In genomic region chr12:102730798-102731619, GRCm38 (mm10) we compare ENCODE assay signal across 8 mouse cellular contexts. TPM values are rescaled to one million over a fixed set of nuclear protein-coding genes. Genes with fewer than 3 reads are reported as not detected.
DNase-seq lines count a peak whose midpoint lies in the region; ATAC-seq and TF ChIP-seq lines count a peak whose summit lies in the region.

No protein-coding gene starts in this region.

- no peak for TF ChIP-seq CTCF in lung, adult 2 months (IDR thresholded peaks at IDR 0.05; ENCODE audit: insufficient read depth, low read length)
- TF ChIP-seq CTCF in kidney, postnatal 0 days (IDR thresholded peaks at IDR 0.05; ENCODE audit: low read depth), result no peak

- no peak for ATAC-seq in embryonic facial prominence, embryonic 15.5 days (ENCODE audit: insufficient number of reproducible peaks, low FRiP score, low TSS enrichment, low read depth)
- peak; percentile 42 for ATAC-seq in kidney, postnatal 0 days (replicated peaks; ENCODE audit: low FRiP score, low read depth)
- ATAC-seq in neural tube, embryonic 14.5 days (ENCODE audit: low read depth), result peak; percentile 72

- H3K9me3 ChIP-seq in embryonic facial prominence, embryonic 15.5 days (replicated peaks), result no peaks in the 10 kb centered on the region
- no peaks in the 10 kb centered on the region for H3K9me3 ChIP-seq in kidney, postnatal 0 days (replicated peaks; ENCODE audit: low read length)
- H3K9me3 ChIP-seq in neural tube, embryonic 14.5 days (ENCODE audit: control insufficient read depth, low read length), result no peaks in the 10 kb centered on the region

- WGBS in lung, adult 2 months, result 36% methylated on average over 16 of the region's 16 CpGs
- WGBS in embryonic facial prominence, embryonic 15.5 days, result 28% methylated on average over 16 of the region's 16 CpGs
- WGBS in kidney, postnatal 0 days, result 16% methylated on average over 16 of the region's 16 CpGs
- WGBS in neural tube, embryonic 14.5 days, result 6% methylated on average over 16 of the region's 16 CpGs

- DNase-seq in lung, postnatal 36 days, result peak; percentile 22
- DNase-seq in lung, adult 2 months, result no peak
- peak; percentile 57 for DNase-seq in kidney, postnatal 0 days (ENCODE audit: low spot score)
- DNase-seq in gastrocnemius, postnatal 36 days, result no peak
- DNase-seq in urinary bladder, postnatal 25 days (ENCODE audit: low spot score), result no peak
- no peak for DNase-seq in cerebellum, postnatal 14 days

- no peaks in the 10 kb centered on the region for H3K27me3 ChIP-seq in embryonic facial prominence, embryonic 15.5 days
- no peaks in the 10 kb centered on the region for H3K27me3 ChIP-seq in kidney, postnatal 0 days (ENCODE audit: insufficient read depth, low read length)
- no peaks in the 10 kb centered on the region for H3K27me3 ChIP-seq in neural tube, embryonic 14.5 days (ENCODE audit: control insufficient read depth, insufficient read depth, low read length)

- peak overlapping the region; percentile 42 for H3K4me2 ChIP-seq in embryonic facial prominence, embryonic 15.5 days (replicated peaks)
- H3K4me2 ChIP-seq in kidney, postnatal 0 days (ENCODE audit: low read length), result peak overlapping the region; percentile 43
- H3K4me2 ChIP-seq in neural tube, embryonic 14.5 days (ENCODE audit: low read depth, low read length), result peak overlapping the region; percentile 51

- 0 out of 2 replicates have a peak, but pooled peaks cover 2% of the 10 kb centered on the region for H3K4me1 ChIP-seq in lung, adult 2 months (ENCODE audit: control insufficient read depth, insufficient read depth, low read length)
- H3K4me1 ChIP-seq in embryonic facial prominence, embryonic 15.5 days, result peaks cover 16% of the 10 kb centered on the region
- H3K4me1 ChIP-seq in kidney, postnatal 0 days (replicated peaks; ENCODE audit: insufficient read depth, low read length), result 0 out of 2 replicates have a peak, but pooled peaks cover 6% of the 10 kb centered on the region
- peaks cover 18% of the 10 kb centered on the region; the same call in 1 of the 2 replicates for H3K4me1 ChIP-seq in neural tube, embryonic 14.5 days (ENCODE audit: control insufficient read depth, insufficient read depth, low read length)

- no peak overlapping the region for H3K9ac ChIP-seq in embryonic facial prominence, embryonic 15.5 days
- H3K9ac ChIP-seq in kidney, postnatal 0 days (ENCODE audit: low read depth, low read length), result no peak overlapping the region
- no peak overlapping the region for H3K9ac ChIP-seq in neural tube, embryonic 14.5 days (replicated peaks; ENCODE audit: low read depth, low read length)

- no peaks in the 10 kb centered on the region for H3K36me3 ChIP-seq in embryonic facial prominence, embryonic 15.5 days
- H3K36me3 ChIP-seq in kidney, postnatal 0 days (ENCODE audit: insufficient read depth, low read length), result no peaks in the 10 kb centered on the region
- H3K36me3 ChIP-seq in neural tube, embryonic 14.5 days (ENCODE audit: control insufficient read depth, insufficient read depth, low read length), result no peaks in the 10 kb centered on the region

- H3K4me3 ChIP-seq in lung, adult 2 months (replicated peaks; ENCODE audit: extremely low read depth, low read depth, low read length), result no peak overlapping the region
- peak overlapping the region; percentile 22 for H3K4me3 ChIP-seq in embryonic facial prominence, embryonic 15.5 days (replicated peaks)
- H3K4me3 ChIP-seq in kidney, postnatal 0 days (replicated peaks; ENCODE audit: low read depth, low read length), result no peak overlapping the region
- peak overlapping the region; percentile 7 for H3K4me3 ChIP-seq in neural tube, embryonic 14.5 days (ENCODE audit: low read depth, low read length)

- H3K27ac ChIP-seq in embryonic facial prominence, embryonic 15.5 days (replicated peaks), result peak overlapping the region; percentile 88
- peak overlapping the region; percentile 65; the same call in 1 of the 2 replicates for H3K27ac ChIP-seq in kidney, postnatal 0 days
- H3K27ac ChIP-seq in neural tube, embryonic 14.5 days (ENCODE audit: low read depth, low read length), result peak overlapping the region; percentile 78

- intact Hi-C loops in gastrocnemius, postnatal 36 days (cut with DNase I), result no loop called here

- no peak for TF ChIP-seq POLR2A in lung, adult 2 months (IDR thresholded peaks at IDR 0.05; ENCODE audit: borderline replicate concordance, extremely low read depth, low read depth, low read length)

RNA-seq across cellular contexts. Expression of gene Moap1, which starts 12.5 kb away (rescaled TPM):
- 0.45 and 0.63 TPM in 2 replicates for polyA plus RNA-seq in lung, adult 2 months (2012; rRNA removed)
- 24.5 and 24.7 TPM in 2 replicates for polyA plus RNA-seq in embryonic facial prominence, embryonic 15.5 days (2015; fragmentation: Nextera tagmentation; extraction: Ambion mirVana)
- polyA plus RNA-seq in kidney, postnatal 0 days (2015; fragmentation: Nextera tagmentation; extraction: Ambion mirVana), result 13.8 and 20.7 TPM in 2 replicates
- polyA plus RNA-seq in neural tube, embryonic 14.5 days (2014; fragmentation: Nextera tagmentation; extraction: Ambion mirVana), result 68.8 and 81.1 TPM in 2 replicates
- total RNA-seq in gastrocnemius, postnatal 36 days (2021), result 1 to 10 TPM; 3.2 to 5.4 TPM

RNA-seq across cellular contexts. Expression of gene Tmem251, which starts 12.6 kb away (rescaled TPM):
- polyA plus RNA-seq in lung, adult 2 months (2012; rRNA removed), result 2.1 and 2.6 TPM in 2 replicates
- 8.7 and 10.2 TPM in 2 replicates for polyA plus RNA-seq in embryonic facial prominence, embryonic 15.5 days (2015; fragmentation: Nextera tagmentation; extraction: Ambion mirVana)
- polyA plus RNA-seq in kidney, postnatal 0 days (2015; fragmentation: Nextera tagmentation; extraction: Ambion mirVana), result 15.0 and 15.2 TPM in 2 replicates
- 12.4 and 12.6 TPM in 2 replicates for polyA plus RNA-seq in neural tube, embryonic 14.5 days (2014; fragmentation: Nextera tagmentation; extraction: Ambion mirVana)
- total RNA-seq in gastrocnemius, postnatal 36 days (2021), result 1 to 10 TPM; 2.0 to 2.2 TPM

RNA-seq across cellular contexts. Expression of gene Itpk1, which starts 26.3 kb away (rescaled TPM):
- 23.0 and 26.3 TPM in 2 replicates for polyA plus RNA-seq in lung, adult 2 months (2012; rRNA removed)
- polyA plus RNA-seq in embryonic facial prominence, embryonic 15.5 days (2015; fragmentation: Nextera tagmentation; extraction: Ambion mirVana), result 13.6 and 14.2 TPM in 2 replicates
- polyA plus RNA-seq in kidney, postnatal 0 days (2015; fragmentation: Nextera tagmentation; extraction: Ambion mirVana), result 16.1 and 17.8 TPM in 2 replicates
- 34.8 and 40.6 TPM in 2 replicates for polyA plus RNA-seq in neural tube, embryonic 14.5 days (2014; fragmentation: Nextera tagmentation; extraction: Ambion mirVana)
- total RNA-seq in gastrocnemius, postnatal 36 days (2021), result 1 to 10 TPM; 6.3 to 8.4 TPM

RNA-seq across cellular contexts. Expression of gene Gm28051, which starts 26.6 kb away (rescaled TPM):
- not detected in 2 replicates for polyA plus RNA-seq in lung, adult 2 months (2012; rRNA removed)
- polyA plus RNA-seq in embryonic facial prominence, embryonic 15.5 days (2015; fragmentation: Nextera tagmentation; extraction: Ambion mirVana), result not detected in 2 replicates
- 0.57 TPM in 1 of 2 replicates, not detected in the other for polyA plus RNA-seq in kidney, postnatal 0 days (2015; fragmentation: Nextera tagmentation; extraction: Ambion mirVana)
- polyA plus RNA-seq in neural tube, embryonic 14.5 days (2014; fragmentation: Nextera tagmentation; extraction: Ambion mirVana), result not detected in 2 replicates
- not detected for total RNA-seq in gastrocnemius, postnatal 36 days (2021)

RNA-seq across cellular contexts. Expression of gene Gon7, which starts 26.6 kb away (rescaled TPM):
- 13.3 and 16.8 TPM in 2 replicates for polyA plus RNA-seq in lung, adult 2 months (2012; rRNA removed)
- 24.3 and 25.6 TPM in 2 replicates for polyA plus RNA-seq in embryonic facial prominence, embryonic 15.5 days (2015; fragmentation: Nextera tagmentation; extraction: Ambion mirVana)
- 22.2 and 23.1 TPM in 2 replicates for polyA plus RNA-seq in kidney, postnatal 0 days (2015; fragmentation: Nextera tagmentation; extraction: Ambion mirVana)
- 46.9 and 54.2 TPM in 2 replicates for polyA plus RNA-seq in neural tube, embryonic 14.5 days (2014; fragmentation: Nextera tagmentation; extraction: Ambion mirVana)
- 1 to 10 TPM; 7.7 to 8.5 TPM for total RNA-seq in gastrocnemius, postnatal 36 days (2021)

Comparison
In these comparisons a context has a peak if more than half of its experiments do, and no peak if none do; other contexts are left out.
1. DNase-seq: peak in lung, postnatal 36 days (single experiment) and kidney, postnatal 0 days (single experiment); none in lung, adult 2 months (single experiment), gastrocnemius, postnatal 36 days (0 of 2), urinary bladder, postnatal 25 days (single experiment) and cerebellum, postnatal 14 days (0 of 2).
2. H3K4me3 ChIP-seq: peak in embryonic facial prominence, embryonic 15.5 days (single experiment) and neural tube, embryonic 14.5 days (single experiment); none in lung, adult 2 months (single experiment) and kidney, postnatal 0 days (single experiment).
3. Peak in every context shown above with its lines, with median percentiles within 50 percentile points of each other: H3K27ac ChIP-seq and H3K4me2 ChIP-seq.